Mouse (Mus musculus) liver, embryonic 14.5 days (tissue): ENCODE results near the gene Psmd2.

Source experiments
- CTCF ChIP-seq: IDR thresholded peaks from 2 replicates; pipeline ENCODE4 v1.5.1; 2016; ENCODE audit warnings: antibody characterized with exemption, low read depth, control low read depth
- EP300 ChIP-seq: IDR thresholded peaks from 2 replicates; pipeline ENCODE4 v1.6.1; 2016; ENCODE audit warnings: antibody characterized with exemption, low read depth

- TF ChIP-seq EP300 (no peak), CTCF (no peak)
Observed at GRCm38 (mm10) chr16:20643911-20644310, 7.5 kb upstream of the Psmd2 start.
